Mouse (Mus musculus) ES-E14 (cell line): ENCODE results near the gene Pspn.

Experiments
- CHD2 ChIP-seq: IDR thresholded peaks from 2 replicates; pipeline ENCODE4 v1.6.1; 2014; ENCODE audit warnings: mild to moderate bottlenecking, low read depth, low read length, inconsistent platforms
- ZC3H11A ChIP-seq: IDR thresholded peaks from 2 replicates; pipeline ENCODE4 v1.6.1; 2012; ENCODE audit warnings: low read depth, mild to moderate bottlenecking, inconsistent platforms, low read length, borderline replicate concordance

DNA sequence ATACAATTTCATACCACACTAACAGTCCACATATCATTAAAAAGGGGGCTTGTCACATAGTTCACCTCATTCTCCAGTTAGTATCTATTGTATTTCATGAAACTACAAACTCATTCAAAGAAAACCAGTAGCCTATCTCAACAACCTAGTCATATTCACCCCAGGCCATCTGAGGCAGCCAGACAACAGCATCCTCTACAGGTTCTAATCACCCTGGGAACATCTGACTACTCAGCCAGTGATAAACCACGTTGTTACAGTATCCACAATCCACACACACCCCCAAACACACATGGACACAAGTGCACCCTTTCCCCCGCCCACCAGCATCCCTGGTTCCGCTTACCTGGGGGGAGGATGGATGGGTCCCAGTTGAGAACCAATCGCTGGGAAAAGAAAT, 27.7 kb upstream of the Pspn start:
- TF ChIP-seq CHD2 (no peak), ZC3H11A (no peak)
